16 mouse cellular contexts compared by ENCODE assay signal in genomic region chr5:102244706-102245105, GRCm38 (mm10).
A peak's percentile ranks its signal among the peaks of the same experiment; 100 is the strongest.
DNase-seq lines count a peak whose midpoint lies in the region; ATAC-seq and TF ChIP-seq lines count a peak whose summit lies in the region.
"Had no signal": no experiment of that assay in that cellular context is flagged by ENCODE, and none has a peak within 500 bp of the region (broad histone marks: within the 10 kb centered on the region; RNA-seq: fewer than 3 reads in every experiment).

No protein-coding gene starts in this region.

- peak; percentile 7 for DNase-seq in brain, adult 2 months (ENCODE audit: low read depth, low spot score)
- DNase-seq in brain, embryonic 14.5 days (ENCODE audit: low read depth), result peak; percentile 59
- DNase-seq in yolk sac, embryonic 10.5 days (ENCODE audit: low spot score), result no peak
- DNase-seq: adrenal gland, adult 2 months; adrenal gland, postnatal 10 days; adrenal gland, postnatal 25 days; cerebellum, adult 11 months; cerebellum, adult 18-20 months; cerebellum, adult 8-10 months; cerebellum, adult 9-11 months; cerebellum, postnatal 14 days had no signal

- no peak overlapping the region for H3K9ac ChIP-seq in forebrain, embryonic 16.5 days (replicated peaks; ENCODE audit: low read depth, low read length)
- H3K9ac ChIP-seq in forebrain, embryonic 12.5 days, result no peak overlapping the region
- H3K9ac ChIP-seq: embryonic facial prominence, embryonic 12.5 days; forebrain, embryonic 15.5 days had no signal

- H3K27ac ChIP-seq in forebrain, embryonic 16.5 days (ENCODE audit: low read length), result no peak overlapping the region
- H3K27ac ChIP-seq in forebrain, embryonic 12.5 days, result no peak overlapping the region
- H3K27ac ChIP-seq: embryonic facial prominence, embryonic 10.5 days; embryonic facial prominence, embryonic 12.5 days; forebrain, embryonic 15.5 days had no signal

- TF ChIP-seq POLR2A in brain, embryonic 14.5 days (IDR thresholded peaks at IDR 0.05; ENCODE audit: borderline replicate concordance, extremely low read depth, insufficient read depth, insufficient read length, poor library complexity, severe bottlenecking), result no peak

- WGBS in forebrain, embryonic 16.5 days, result 70% methylated on average over 6 of the region's 6 CpGs
- 84% methylated on average over 6 of the region's 6 CpGs for WGBS in forebrain, embryonic 12.5 days

- H3K4me1 ChIP-seq in forebrain, embryonic 16.5 days (replicated peaks; ENCODE audit: control insufficient read depth, insufficient read depth, low read length), result peaks cover 13% of the 10 kb centered on the region; the same call in 1 of the 2 replicates
- no peaks in the 10 kb centered on the region for H3K4me1 ChIP-seq in forebrain, embryonic 12.5 days
- H3K4me1 ChIP-seq: embryonic facial prominence, embryonic 10.5 days; embryonic facial prominence, embryonic 12.5 days had no signal

- 0 out of 2 replicates have a peak, but pooled peaks have one; percentile 33 for ATAC-seq in forebrain, embryonic 16.5 days
- no peak for ATAC-seq in forebrain, embryonic 12.5 days (ENCODE audit: low FRiP score)
- ATAC-seq: forebrain, embryonic 15.5 days had no signal

- H3K4me3 ChIP-seq in forebrain, embryonic 16.5 days (replicated peaks; ENCODE audit: low read length), result no peak overlapping the region
- no peak overlapping the region for H3K4me3 ChIP-seq in forebrain, embryonic 12.5 days (replicated peaks)
- H3K4me3 ChIP-seq: embryonic facial prominence, embryonic 10.5 days; embryonic facial prominence, embryonic 12.5 days; forebrain, embryonic 15.5 days had no signal

- no peak overlapping the region for H3K4me2 ChIP-seq in forebrain, embryonic 16.5 days (ENCODE audit: low read length)
- H3K4me2 ChIP-seq in forebrain, embryonic 12.5 days, result no peak overlapping the region
- H3K4me2 ChIP-seq: embryonic facial prominence, embryonic 12.5 days; forebrain, embryonic 15.5 days had no signal

- no peaks in the 10 kb centered on the region for H3K9me3 ChIP-seq in forebrain, embryonic 16.5 days (ENCODE audit: control insufficient read depth, low read length)
- H3K9me3 ChIP-seq in forebrain, embryonic 12.5 days, result no peaks in the 10 kb centered on the region
- H3K9me3 ChIP-seq: embryonic facial prominence, embryonic 10.5 days; embryonic facial prominence, embryonic 12.5 days; forebrain, embryonic 15.5 days had no signal

- TF ChIP-seq CTCF in brain, embryonic 14.5 days (IDR thresholded peaks at IDR 0.05; ENCODE audit: borderline replicate concordance, extremely low read depth, insufficient read depth, insufficient read length), result no peak

- no peaks in the 10 kb centered on the region for H3K36me3 ChIP-seq in forebrain, embryonic 16.5 days (ENCODE audit: control insufficient read depth, insufficient read depth)
- no peaks in the 10 kb centered on the region for H3K36me3 ChIP-seq in forebrain, embryonic 12.5 days (replicated peaks)
- H3K36me3 ChIP-seq: embryonic facial prominence, embryonic 10.5 days; embryonic facial prominence, embryonic 12.5 days; forebrain, embryonic 15.5 days had no signal

- H3K27me3 ChIP-seq in forebrain, embryonic 16.5 days (replicated peaks; ENCODE audit: control insufficient read depth, insufficient read depth, low read length), result no peaks in the 10 kb centered on the region
- no peaks in the 10 kb centered on the region for H3K27me3 ChIP-seq in forebrain, embryonic 12.5 days
- H3K27me3 ChIP-seq: embryonic facial prominence, embryonic 12.5 days; forebrain, embryonic 15.5 days had no signal
